Mouse (Mus musculus): ENCODE measurements at regions not wholly inside any gene's neighbourhood (a gene's known extent, or its start where the extent isn't known, plus 50 kb on each side); places are given as distances from the start of the nearest gene placed in this dataset.

GRCm38 (mm10) chr13:94005880-94006279, 51.7 kb upstream of the Lhfpl2 start:
- 79% methylated on average over 3 of the region's 3 CpGs for WGBS
- TF ChIP-seq CTCF (conservative IDR thresholded peaks at IDR 0.05; ENCODE audit: insufficient read depth, insufficient read length, low read depth, low read length), result no peak
- TF ChIP-seq POLR2A (IDR thresholded peaks at IDR 0.05; ENCODE audit: low read depth, low read length), result no peak
- Histone ChIP-seq H3K4me1 (ENCODE audit: control insufficient read depth, insufficient read depth, low read length) (no peaks in the 10 kb centered on the region), H3K27ac (ENCODE audit: insufficient read depth, low read depth, low read length) (no peak overlapping the region), H3K27me3 (replicated peaks; ENCODE audit: control insufficient read depth, insufficient read depth, low read length) (no peaks in the 10 kb centered on the region), H3K36me3 (ENCODE audit: control insufficient read depth, insufficient read depth, low read length) (no peaks in the 10 kb centered on the region), H3K4me3 (ENCODE audit: insufficient read depth, low read depth, low read length) (no peak overlapping the region)
- DNase-seq, result no peak
